Mouse (Mus musculus): ENCODE data around the gene Clstn3.

DNA sequence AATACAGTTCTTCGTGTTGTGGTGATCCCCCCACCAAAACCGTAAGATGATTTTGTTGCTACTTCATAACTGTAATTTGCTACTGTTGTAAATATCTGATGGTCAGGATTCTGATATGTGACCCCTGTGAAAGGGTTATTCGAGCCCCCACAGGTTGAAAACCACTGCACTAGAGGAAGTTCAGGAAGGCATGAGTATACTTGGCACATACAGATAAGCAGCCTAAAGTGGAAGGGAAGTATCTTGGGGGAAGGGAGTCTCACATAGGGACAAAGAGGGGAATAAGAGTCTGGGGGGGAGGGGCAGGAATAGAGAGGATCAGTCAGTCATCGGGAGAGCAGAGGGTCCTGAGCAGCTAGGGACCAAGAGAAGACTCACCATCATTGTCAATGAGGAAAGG lies 5.2 kb downstream of the Clstn3 start:
- TF ChIP-seq CTCF (IDR thresholded peaks at IDR 0.05; ENCODE audit: insufficient read depth, low read length): no peak
- no peak for TF ChIP-seq POLR2A (IDR thresholded peaks at IDR 0.05; ENCODE audit: borderline replicate concordance, extremely low read depth, low read depth, low read length)
